Mouse (Mus musculus): ENCODE data around the gene Bsx.

Bsx gene

GRCm38 (mm10) chr9:40873556-40874470 is at the start of gene Bsx:
TSS of gene Bsx (plus strand) at chr9:40874127.
- peak; percentile 52 for DNase-seq (ENCODE audit: low read depth)

- DNase-seq (ENCODE audit: low read depth) = no peak
Measured at GRCm38 (mm10) chr9:40825601-40826000, 48.3 kb upstream of the Bsx start.

GRCm38 (mm10) chr9:40827366-40827765 is 46.6 kb upstream of the Bsx start:
- no peak for DNase-seq (ENCODE audit: low read depth)

DNA sequence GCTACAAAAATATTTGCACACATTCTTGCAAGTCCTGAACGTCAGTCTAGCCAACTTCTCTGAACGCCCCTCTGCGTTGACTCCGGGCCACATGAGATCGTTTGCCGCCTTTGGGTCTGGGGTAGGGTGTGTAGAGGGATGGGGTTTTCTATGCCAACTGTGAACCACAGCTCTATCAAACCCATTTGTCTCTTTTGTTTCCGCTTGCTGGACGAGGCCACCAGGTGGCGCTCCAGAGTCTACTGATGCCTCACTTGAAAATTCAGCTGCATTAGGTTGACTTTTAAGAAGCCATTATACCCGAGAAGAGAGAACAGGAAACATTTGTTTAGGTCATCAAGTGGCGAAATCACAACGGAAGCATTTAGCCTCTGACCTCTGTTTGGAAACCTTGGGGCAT is 39.4 kb upstream of the Bsx start:
- DNase-seq (ENCODE audit: low read depth) = peak; percentile 85

DNA sequence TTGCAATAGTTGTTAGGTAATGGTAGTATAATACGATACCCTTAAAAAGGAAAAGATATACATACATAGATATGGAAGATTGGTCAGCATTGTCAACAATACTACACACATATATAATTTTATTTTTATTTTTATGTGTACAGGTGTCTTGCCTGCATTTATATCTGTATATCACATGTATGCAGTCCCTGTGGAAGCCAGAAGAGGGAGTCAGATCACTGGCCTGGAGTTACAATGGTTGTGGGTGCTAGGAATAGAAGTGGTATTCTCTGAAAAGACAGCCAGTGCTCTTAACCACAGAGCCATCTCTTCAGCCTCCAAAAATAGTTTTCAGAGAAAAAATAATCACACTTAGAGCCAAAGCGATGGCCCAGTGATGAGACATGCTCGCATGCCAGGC is 37.2 kb upstream of the Bsx start:
- DNase-seq (ENCODE audit: low read depth) = no peak

DNA sequence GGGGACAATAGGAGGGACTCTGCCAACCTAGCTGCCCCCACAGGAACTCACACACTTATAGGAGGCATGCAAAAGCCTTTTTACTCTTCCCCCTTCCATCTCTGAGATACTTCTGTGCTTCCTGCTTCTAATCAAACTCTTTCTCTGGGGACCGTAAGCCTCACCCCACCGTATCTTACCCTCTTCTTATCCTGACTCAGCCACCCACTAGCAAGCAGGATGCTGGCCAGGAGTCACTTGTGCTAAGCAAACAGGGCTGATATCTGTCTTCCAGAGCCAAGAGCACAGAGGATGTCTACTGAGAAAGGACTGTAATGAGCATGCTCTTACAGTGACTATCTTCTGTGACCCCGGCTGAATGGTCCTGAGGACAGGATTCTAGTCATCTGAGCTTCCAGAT is 34.3 kb upstream of the Bsx start:
- no peak for DNase-seq (ENCODE audit: low read depth)

DNA sequence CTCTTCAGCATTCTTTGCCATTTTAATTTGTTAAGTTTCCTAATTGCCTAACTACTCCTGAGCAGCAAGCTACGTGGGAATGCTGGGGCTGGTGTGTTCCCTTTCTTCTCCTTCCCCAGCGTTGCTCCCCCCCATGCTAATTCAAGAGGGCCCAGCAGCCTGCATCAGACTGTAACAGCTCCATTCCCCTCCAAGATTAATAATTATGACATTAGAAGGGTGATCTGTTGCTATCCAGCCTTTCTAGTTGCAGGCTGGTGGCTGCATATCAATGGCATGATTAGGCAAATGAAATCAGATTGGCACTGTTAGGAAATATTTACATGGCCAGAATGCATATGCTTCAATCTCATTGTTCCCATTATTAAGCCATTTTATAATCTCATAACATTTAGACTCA is 22.4 kb upstream of the Bsx start:
- DNase-seq (ENCODE audit: low read depth) = no peak

DNA sequence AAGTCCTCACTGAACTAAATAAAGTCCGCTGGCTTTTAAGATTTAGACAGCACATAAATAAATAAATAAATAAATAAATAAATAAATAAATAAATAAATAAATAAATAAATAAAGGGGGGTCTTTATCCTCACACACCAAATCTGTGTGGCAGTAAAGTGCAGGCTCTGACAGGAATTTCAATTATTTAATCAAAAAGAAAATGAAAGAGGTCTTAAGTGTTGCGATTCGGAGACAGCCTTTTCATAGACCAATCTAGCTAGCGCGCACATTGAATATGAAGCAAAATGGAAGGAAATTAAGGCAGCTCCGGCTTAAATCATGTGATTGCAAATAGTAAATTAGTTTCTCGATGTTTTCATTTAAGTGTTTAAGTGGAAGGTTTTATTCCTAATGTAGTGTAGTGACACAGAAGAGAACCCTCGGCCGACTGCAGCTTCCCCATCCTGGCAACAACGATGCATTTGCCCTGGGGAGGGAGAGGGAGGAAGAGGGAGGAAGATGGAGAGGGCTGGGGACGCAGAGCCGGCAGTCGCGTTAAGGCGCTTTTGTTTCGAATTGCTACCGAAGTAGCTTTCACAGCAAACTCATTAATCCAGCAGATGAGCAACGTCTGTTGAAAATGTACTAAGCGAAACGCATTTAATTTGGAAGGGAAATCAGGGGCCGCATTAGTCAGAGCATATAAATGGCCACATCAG is 15.3 kb upstream of the Bsx start:
- DNase-seq (ENCODE audit: low read depth) = no peak

- no peak for DNase-seq (ENCODE audit: low read depth)
Measured at GRCm38 (mm10) chr9:40859196-40859595, 14.7 kb upstream of the Bsx start.

DNA sequence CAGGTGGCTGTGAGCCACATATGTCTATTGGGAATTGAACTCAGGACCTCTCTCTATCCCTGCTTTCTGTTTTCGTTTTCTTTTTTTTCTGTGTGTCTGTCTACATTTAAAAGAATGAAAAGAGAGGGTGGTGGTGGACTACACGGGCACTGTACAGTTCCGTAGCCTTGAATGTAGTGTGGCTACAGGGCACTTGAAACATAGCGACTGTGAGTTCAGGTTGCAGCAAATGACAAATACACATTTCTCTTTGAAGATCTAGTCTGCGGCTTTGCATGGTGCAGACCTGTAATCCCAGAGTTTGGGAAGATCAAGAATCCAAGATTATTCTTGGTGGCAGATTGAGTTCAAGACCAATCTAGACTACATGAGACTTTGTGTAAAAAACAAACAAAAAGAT is 3.6 kb upstream of the Bsx start:
- DNase-seq (ENCODE audit: low read depth) = no peak

DNA sequence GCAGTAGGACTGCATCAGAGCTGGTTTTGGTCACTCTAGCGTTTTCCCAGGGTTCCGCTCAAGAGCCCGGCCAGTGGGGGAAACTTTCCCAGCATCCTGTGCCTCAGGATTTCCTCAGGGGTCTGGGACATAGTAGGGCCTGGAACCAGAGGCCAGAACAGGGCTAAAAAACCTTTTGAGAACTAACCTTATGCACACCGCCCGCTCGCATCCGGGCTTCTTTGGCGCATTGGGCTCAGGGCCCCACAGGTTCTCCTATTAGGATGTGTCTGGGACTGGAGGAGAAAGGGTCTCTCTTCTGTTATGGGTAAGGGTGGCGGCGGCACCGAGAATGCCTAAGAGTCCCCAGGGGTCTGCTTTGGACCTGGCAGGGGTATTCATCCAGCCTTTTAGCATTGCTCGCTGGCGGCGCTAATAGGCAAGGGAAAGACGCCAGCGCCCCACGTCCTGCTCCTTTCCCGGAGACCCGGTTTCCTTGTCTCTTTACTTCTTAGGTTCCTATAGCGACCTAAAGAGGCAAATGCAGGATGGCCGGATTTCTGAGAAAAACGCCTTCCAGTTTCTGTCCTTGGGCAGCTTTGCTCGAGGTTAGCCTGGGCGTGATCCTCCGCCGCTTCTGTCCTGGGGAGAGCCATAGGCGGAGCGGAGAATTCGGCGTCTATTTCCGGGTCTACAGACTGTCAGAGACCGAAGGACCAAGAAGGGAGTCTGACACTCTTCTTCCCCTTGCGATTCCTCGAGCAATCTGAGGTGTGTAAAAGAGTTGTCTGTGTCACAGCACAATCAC is 2.4 kb upstream of the Bsx start:
- no peak for DNase-seq (ENCODE audit: low read depth)

DNA sequence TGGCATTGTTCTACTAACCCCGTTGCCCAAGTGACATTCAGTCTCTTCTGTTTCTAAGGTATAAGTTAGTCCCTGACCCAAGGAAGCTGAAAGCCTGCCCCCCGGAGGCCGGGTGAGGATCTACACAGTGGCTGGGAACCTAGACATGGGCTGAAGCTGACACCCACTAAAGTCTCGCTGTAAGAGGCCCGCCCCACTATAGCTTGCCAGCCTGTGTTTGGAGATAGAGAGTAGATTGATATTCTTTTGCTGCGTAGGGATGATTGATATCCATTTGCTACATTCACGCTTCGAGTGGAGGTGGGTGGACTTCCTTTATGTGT is 1.8 kb upstream of the Bsx start:
- DNase-seq (ENCODE audit: low read depth) = no peak

DNA sequence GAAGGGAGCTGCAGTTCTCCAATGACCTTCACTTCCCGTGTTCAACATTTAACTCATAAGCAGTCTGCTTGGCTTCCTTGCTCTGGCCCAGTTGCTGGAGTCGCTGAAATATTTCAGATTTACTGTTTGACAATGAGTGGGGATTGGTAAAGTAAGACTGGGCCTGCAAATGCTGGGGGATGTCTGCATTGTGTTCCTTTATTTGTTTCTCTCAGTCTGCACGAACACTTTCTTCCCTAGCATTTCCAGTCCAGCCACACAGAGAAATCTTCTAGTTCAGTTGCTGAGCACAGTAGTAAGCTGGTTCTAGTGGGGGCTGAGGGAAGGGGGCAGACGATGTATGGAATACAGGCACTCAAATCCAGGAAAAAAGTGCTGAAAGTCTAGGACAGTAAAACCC is 1.0 kb downstream of the Bsx start:
- no peak for DNase-seq (ENCODE audit: low read depth)

GRCm38 (mm10) chr9:40875431-40875830 is 1.5 kb downstream of the Bsx start:
- DNase-seq (ENCODE audit: low read depth) = no peak

GRCm38 (mm10) chr9:40876164-40876563 is 2.2 kb downstream of the Bsx start:
- DNase-seq (ENCODE audit: low read depth) = no peak

- DNase-seq (ENCODE audit: low read depth) = no peak
Measured at GRCm38 (mm10) chr9:40876693-40877092, 2.8 kb downstream of the Bsx start.

DNA sequence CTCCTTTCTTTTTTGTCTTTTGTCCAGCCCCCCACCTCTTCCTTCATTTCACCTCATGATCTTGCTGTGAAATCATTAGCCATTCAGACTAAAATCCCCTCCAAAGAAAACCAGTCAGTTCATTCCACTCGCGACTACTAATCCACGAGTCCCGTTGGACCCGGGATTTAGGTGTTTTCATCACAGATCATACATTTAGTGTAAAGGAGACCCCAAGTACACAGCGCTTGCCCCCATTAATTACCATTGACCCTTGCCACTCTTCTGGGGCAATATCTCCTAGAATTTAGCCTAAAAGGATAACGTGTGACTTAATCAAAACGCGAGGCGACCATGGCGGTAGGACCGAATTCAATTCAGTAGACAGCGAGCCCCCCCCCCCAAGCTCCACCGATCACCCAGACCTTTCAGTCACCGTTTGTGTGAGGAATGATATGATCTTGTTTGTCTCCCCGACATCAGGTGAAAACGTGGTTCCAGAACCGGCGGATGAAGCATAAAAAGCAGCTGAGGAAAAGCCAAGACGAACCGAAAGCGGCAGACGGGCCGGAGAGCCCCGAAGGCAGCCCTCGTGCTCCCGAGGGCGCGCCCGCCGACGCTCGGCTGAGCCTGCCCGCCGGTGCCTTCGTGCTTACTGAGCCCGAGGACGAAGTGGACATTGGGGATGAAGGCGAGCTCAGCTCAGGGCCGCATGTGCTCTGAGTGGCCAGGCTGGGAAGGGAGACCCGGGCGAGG is 3.4 kb downstream of the Bsx start:
- DNase-seq (ENCODE audit: low read depth) = no peak

GRCm38 (mm10) chr9:40877881-40878235 is 3.9 kb downstream of the Bsx start:
- no peak for DNase-seq (ENCODE audit: low read depth)

- no peak for DNase-seq (ENCODE audit: low read depth)
Measured at GRCm38 (mm10) chr9:40878291-40878945, 4.5 kb downstream of the Bsx start.

DNA sequence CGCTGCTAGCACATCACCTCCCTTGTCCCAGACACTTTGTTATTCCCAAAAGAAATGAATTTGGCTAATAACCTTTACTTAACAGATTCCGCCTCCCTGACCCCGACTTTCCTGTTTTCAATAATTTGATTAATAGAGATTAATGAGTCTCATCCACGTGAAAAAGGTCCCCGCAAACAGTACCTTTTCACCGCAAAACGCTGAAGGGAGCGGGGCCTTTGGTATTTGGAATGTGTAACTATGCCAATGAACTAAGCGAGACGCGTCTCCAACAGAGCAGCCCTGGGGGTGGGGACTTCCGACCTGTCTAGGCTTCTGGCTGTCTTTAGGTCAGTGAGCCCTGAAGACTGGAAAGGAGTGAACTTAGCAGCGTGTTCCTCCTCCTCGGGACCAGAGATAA is 5.1 kb downstream of the Bsx start:
- DNase-seq (ENCODE audit: low read depth) = no peak

DNA sequence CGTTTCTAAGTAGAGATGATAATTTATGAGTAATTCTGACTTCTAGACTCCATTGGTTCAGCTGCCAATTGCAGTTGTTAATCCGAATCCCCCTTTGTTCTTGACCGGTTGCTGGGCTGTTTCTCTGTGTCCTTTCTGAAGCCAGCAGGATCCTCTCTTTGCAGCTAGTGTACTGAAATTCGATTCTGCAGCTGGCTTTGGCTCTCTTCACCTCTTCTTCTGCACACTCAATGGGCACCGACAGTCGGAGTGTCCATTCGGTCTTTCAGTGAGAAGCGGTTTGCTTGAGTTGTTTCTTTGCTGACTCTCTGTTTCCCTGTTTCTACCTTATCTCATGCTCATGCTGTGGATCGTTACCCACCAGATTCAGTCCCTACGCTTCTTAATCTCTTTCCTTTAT is 11.7 kb downstream of the Bsx start:
- no peak for DNase-seq (ENCODE audit: low read depth)

DNA sequence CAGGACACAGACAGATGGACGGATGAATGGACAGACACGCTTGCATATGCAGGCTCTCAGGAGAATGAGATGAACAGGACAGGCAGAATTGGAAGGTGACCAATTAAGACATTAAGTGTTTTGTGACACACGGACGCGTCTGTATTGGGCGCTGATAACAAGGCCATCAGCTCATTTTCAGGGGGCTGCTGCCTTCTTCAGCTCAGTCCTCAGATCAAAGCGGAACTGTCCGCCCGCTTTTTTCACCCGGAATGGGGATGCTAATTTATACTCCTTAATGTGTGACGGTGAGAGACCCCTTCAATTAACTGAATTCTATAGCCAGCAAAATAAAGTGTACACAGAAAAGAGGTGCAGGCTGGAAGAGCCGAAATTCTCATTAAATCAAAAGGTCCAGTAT is 15.5 kb downstream of the Bsx start:
- DNase-seq (ENCODE audit: low read depth) = no peak

Data from NIH3T3 (cell line).